Mouse (Mus musculus) cortical plate, adult 2 months (tissue): Measurements from ENCODE around the gene Surf6. TPM values are rescaled to one million over a fixed set of nuclear protein-coding genes. Genes with fewer than 3 reads are reported as not detected.
A peak's percentile ranks its signal among the peaks of the same experiment; 100 is the strongest.

ENCODE experiments used
- H3K27ac ChIP-seq: fragments of 200-500 bp; 2 replicates; pipeline ENCODE4 v1.5.1; 2012; ENCODE audit warnings: low read length, control low read depth, inconsistent platforms; ENCODE audit not compliant: insufficient read depth
- H3K4me1 ChIP-seq: fragments of 200-500 bp; 2 replicates; pipeline ENCODE4 v1.6.1; 2011; ENCODE audit warnings: low read length; ENCODE audit not compliant: control insufficient read depth, insufficient read depth
- H3K4me3 ChIP-seq: fragments of 200-500 bp; 2 replicates; pipeline ENCODE4 v1.5.1; 2011; ENCODE audit warnings: mild to moderate bottlenecking, low read length, control low read depth; ENCODE audit not compliant: insufficient read depth
- CTCF ChIP-seq: fragments of 200-500 bp; IDR thresholded peaks from 2 replicates; pipeline ENCODE4 v1.5.1; 2011; ENCODE audit warnings: mild to moderate bottlenecking, control low read depth, low read length; ENCODE audit not compliant: insufficient read depth; ENCODE audit errors: extremely low read depth
- POLR2A ChIP-seq: fragments of 200-500 bp; IDR thresholded peaks from 2 replicates; pipeline ENCODE4 v1.6.1; 2011; ENCODE audit warnings: mild to moderate bottlenecking, low read length, control low read depth; ENCODE audit not compliant: insufficient read depth; ENCODE audit errors: extremely low read depth
- polyA plus RNA-seq: library from polyadenylated mRNA; depleted of rRNA; stranded (reverse); fragments of >200 nt; gene quantifications from 2 replicates; pipeline ENCODE4 v1.2.3, GENCODE M21; 2012; rRNA removed

Surf6 gene
- 18.7 and 19.1 TPM in 2 replicates for polyA plus RNA-seq

GRCm38 (mm10) chr2:26902467-26903220 lies at the start of gene Surf6:
Gene Surf6, minus strand, starts transcription at chr2:26902879.
- peak within 1 kb of the TSS; percentile 17; the same call in 1 of the 2 replicates for H3K27ac ChIP-seq
- peak within 1 kb of the TSS; percentile 83 for H3K4me3 ChIP-seq
- H3K4me1 ChIP-seq, result peaks cover 7% of the 10 kb centered on the region
- TF ChIP-seq CTCF (no peak), POLR2A (peak; percentile 72)

GRCm38 (mm10) chr2:26952193-26952592 lies 49.5 kb upstream of the Surf6 start:
- TF ChIP-seq CTCF (no peak), POLR2A (no peak)
- no peak overlapping the region for H3K4me3 ChIP-seq
- H3K27ac ChIP-seq, result no peak overlapping the region
- no peaks in the 10 kb centered on the region for H3K4me1 ChIP-seq

DNA sequence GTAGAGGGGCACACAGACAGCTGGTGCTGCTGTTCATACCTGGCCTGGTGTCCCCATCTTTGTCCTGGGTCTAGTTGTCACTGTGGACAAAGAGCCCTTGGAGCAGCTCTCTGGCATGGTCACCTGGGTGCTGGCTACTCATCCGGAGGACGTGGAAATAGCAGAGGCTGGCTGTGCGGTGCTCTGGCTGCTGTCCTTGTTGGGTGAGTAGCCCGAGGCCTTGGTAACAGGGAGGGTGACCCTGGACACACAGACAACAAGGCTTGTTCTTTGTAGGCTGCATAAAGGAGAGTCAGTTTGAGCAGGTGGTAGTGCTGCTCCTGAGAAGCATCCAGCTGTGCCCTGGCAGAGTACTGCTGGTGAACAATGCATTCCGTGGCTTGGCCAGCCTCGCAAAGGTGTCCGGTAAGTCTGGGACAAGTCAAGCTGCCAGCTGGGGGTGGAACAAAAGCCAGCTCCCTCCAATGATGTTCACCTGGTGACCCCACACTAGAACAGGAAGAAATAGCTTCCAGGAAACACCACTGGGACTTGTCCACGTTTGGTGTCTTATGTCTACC lies 48.7 kb upstream of the Surf6 start:
- H3K27ac ChIP-seq, result no peak overlapping the region
- no peaks in the 10 kb centered on the region for H3K4me1 ChIP-seq
- H3K4me3 ChIP-seq, result no peak overlapping the region
- TF ChIP-seq POLR2A, result no peak
- TF ChIP-seq CTCF, result no peak

GRCm38 (mm10) chr2:26950411-26950810 lies 47.7 kb upstream of the Surf6 start:
- TF ChIP-seq CTCF, result no peak
- TF ChIP-seq POLR2A, result no peak
- Histone ChIP-seq H3K27ac (no peak overlapping the region), H3K4me3 (no peak overlapping the region), H3K4me1 (no peaks in the 10 kb centered on the region)

DNA sequence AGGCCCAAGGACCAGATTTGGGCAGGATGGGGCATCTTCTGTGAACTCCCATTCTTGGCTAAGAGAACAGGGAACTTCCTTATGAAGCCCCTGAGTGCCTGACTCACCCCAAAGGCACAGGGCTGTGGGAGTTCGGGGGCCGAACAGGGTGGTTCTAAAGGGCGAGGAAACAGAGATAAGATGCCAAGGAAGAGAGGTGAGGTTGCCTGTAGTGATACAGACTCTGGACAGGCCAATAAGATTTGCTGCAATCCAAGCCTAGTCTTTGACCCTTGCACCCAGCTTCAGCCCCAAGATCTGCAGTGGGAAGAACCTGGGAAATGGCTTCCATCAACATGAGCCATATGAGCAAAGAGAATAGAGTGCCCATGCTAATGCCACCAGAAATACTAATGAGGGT lies 40.6 kb upstream of the Surf6 start:
- TF ChIP-seq CTCF (no peak), POLR2A (no peak)
- Histone ChIP-seq H3K4me1 (no peaks in the 10 kb centered on the region), H3K27ac (no peak overlapping the region), H3K4me3 (no peak overlapping the region)

DNA sequence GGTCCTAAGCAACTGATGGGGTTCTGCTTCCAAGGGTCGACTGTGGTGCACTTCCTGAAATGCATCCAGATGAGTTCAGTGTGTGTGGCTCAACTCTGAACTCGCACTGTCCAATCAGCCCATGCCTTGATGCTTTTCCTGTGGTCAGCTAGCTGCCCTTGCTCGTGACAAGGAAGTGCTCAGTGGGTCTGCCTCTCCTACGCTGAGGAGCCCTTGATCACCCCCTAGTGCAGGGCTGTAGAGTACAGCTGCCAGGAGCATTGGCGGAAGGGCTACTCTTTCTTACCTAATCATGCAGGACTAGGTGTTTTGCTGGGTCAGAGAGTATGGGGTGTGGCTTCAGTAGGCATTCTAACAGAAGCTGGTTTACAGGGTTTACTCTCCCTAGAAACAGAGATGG lies 38.9 kb upstream of the Surf6 start:
- TF ChIP-seq CTCF, result no peak
- no peak for TF ChIP-seq POLR2A

GRCm38 (mm10) chr2:26936425-26936824 lies 33.7 kb upstream of the Surf6 start:
- no peak overlapping the region for H3K27ac ChIP-seq

More for the DNA sequence above, 38.9 kb upstream of the Surf6 start:
- Histone ChIP-seq H3K27ac (no peak overlapping the region), H3K4me3 (no peak overlapping the region), H3K4me1 (no peaks in the 10 kb centered on the region)

GRCm38 (mm10) chr2:26935286-26935685 lies 32.6 kb upstream of the Surf6 start:
- Histone ChIP-seq H3K4me1 (0 out of 2 replicates have a peak, but pooled peaks cover 2% of the 10 kb centered on the region), H3K27ac (no peak overlapping the region), H3K4me3 (no peak overlapping the region)
- TF ChIP-seq CTCF, result no peak
- no peak for TF ChIP-seq POLR2A

More at GRCm38 (mm10) chr2:26936425-26936824, 33.7 kb upstream of the Surf6 start:
- TF ChIP-seq CTCF (no peak), POLR2A (no peak)
- Histone ChIP-seq H3K4me3 (no peak overlapping the region), H3K4me1 (0 out of 2 replicates have a peak, but pooled peaks cover 2% of the 10 kb centered on the region)

- H3K27ac ChIP-seq, result no peak within 1 kb of the TSS
- 0 out of 2 replicates have a peak, but pooled peaks cover 2% of the 10 kb centered on the region for H3K4me1 ChIP-seq
- H3K4me3 ChIP-seq, result peak within 1 kb of the TSS; percentile 51
- TF ChIP-seq CTCF, result no peak
- TF ChIP-seq POLR2A, result peak; percentile 50; the same call in 1 of the 2 replicates
Observed at GRCm38 (mm10) chr2:26933304-26934055, 30.8 kb upstream of the Surf6 start, which contains the start of the genes Surf4 and Stkld1. Gene Surf4, minus strand, starts transcription at chr2:26933928. Gene Stkld1, plus strand, starts transcription at chr2:26934047.
